Mouse (Mus musculus): ENCODE data around the gene G6pc2.

- no peak for TF ChIP-seq POLR2A (IDR thresholded peaks at IDR 0.05; ENCODE audit: control insufficient read depth, low read depth, low read length)
- TF ChIP-seq CTCF (IDR thresholded peaks at IDR 0.05; ENCODE audit: control insufficient read depth, insufficient read depth, insufficient replicate concordance, low read depth, low read length), result no peak
Measured at GRCm38 (mm10) chr2:69187990-69188389, 22.9 kb upstream of the G6pc2 start.

All from testis, adult 2 months (tissue).